Mouse (Mus musculus) liver, embryonic 12.5 days (tissue): Measurements from ENCODE around the gene Itga2b. TPM values are rescaled to one million over a fixed set of nuclear protein-coding genes. Genes with fewer than 3 reads are reported as not detected.

ENCODE experiments used
- ATAC-seq: fragments of 200-750 bp; cut with Nextera tagmentation; 2 replicates; pipeline ENCODE4 v1.8.0; 2017; ENCODE audit warnings: moderate number of reproducible peaks, mild to moderate bottlenecking, moderate library complexity
- H3K27ac ChIP-seq: fragments of 300-500 bp; sonication (generic); 2 replicates; pipeline ENCODE4 v1.5.1; 2016; ENCODE audit warnings: mild to moderate bottlenecking
- H3K27me3 ChIP-seq: fragments of 300-500 bp; sonication (generic); replicated peaks from 2 replicates; pipeline ENCODE4 v1.6.1; 2016; ENCODE audit warnings: mild to moderate bottlenecking, moderate library complexity
- H3K36me3 ChIP-seq: fragments of 300-500 bp; sonication (generic); 2 replicates; pipeline ENCODE4 v1.6.1; 2016; ENCODE audit warnings: mild to moderate bottlenecking, moderate library complexity
- H3K4me1 ChIP-seq: fragments of 300-500 bp; sonication (generic); 2 replicates; pipeline ENCODE4 v1.6.1; 2016
- H3K4me2 ChIP-seq: fragments of 300-500 bp; sonication (generic); 2 replicates; pipeline ENCODE4 v1.6.1; 2016; ENCODE audit warnings: mild to moderate bottlenecking, moderate library complexity
- H3K4me3 ChIP-seq: fragments of 300-500 bp; sonication (generic); 2 replicates; pipeline ENCODE4 v1.5.1; 2016; ENCODE audit warnings: mild to moderate bottlenecking, moderate library complexity
- H3K9ac ChIP-seq: fragments of 300-500 bp; sonication (generic); 2 replicates; pipeline ENCODE4 v1.6.1; 2016; ENCODE audit warnings: mild to moderate bottlenecking, moderate library complexity
- H3K9me3 ChIP-seq: fragments of 300-500 bp; sonication (generic); replicated peaks from 2 replicates; pipeline ENCODE4 v1.6.1; 2016; ENCODE audit warnings: mild to moderate bottlenecking, moderate library complexity
- WGBS: fragments of 180-500 bp; shearing (Covaris S2); methylation state at CpG from one replicate; pipeline ENCODE4 v1.1.7; 2016; ENCODE audit not compliant: insufficient replicate concordance; 5-methylcytosine and 5-hydroxymethylcytosine counted together
- polyA plus RNA-seq: library from polyadenylated mRNA; unstranded; fragments of >200 nt; fragmentation: Nextera tagmentation; extraction: Ambion mirVana; gene quantifications from 2 replicates; pipeline ENCODE4 v1.2.1, GENCODE M21; 2016

The Itga2b gene
- polyA plus RNA-seq, 1 experiment from 2014 or later = 88.2 TPM

DNA sequence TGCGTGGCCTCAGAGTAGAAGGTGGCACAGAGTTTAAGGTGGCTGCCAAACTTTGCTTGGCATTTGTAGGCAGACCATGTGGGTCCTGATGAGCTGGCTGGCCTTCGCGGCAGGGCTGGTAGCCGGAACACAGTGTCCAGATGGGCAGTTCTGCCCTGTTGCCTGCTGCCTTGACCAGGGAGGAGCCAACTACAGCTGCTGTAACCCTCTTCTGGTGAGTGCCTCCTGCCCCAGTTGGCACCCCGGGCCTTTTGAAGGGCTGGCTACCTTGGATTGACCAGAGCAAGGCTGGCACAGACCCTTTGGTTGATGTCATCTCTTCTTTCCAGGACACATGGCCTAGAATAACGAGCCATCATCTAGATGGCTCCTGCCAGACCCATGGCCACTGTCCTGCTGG is 37.0 kb downstream of the Itga2b start:
- Histone ChIP-seq H3K9me3 (no peaks in the 10 kb centered on the region), H3K36me3 (peaks cover 15% of the 10 kb centered on the region), H3K4me1 (peaks cover 49% of the 10 kb centered on the region), H3K27ac (peak overlapping the region; percentile 21; the same call in 1 of the 2 replicates), H3K27me3 (peaks cover 49% of the 10 kb centered on the region), H3K4me2 (peak overlapping the region; percentile 42; the same call in 1 of the 2 replicates), H3K9ac (no peak overlapping the region), H3K4me3 (no peak overlapping the region)
- WGBS = 83% methylated on average over 6 of the region's 6 CpGs
- no peak for ATAC-seq

DNA sequence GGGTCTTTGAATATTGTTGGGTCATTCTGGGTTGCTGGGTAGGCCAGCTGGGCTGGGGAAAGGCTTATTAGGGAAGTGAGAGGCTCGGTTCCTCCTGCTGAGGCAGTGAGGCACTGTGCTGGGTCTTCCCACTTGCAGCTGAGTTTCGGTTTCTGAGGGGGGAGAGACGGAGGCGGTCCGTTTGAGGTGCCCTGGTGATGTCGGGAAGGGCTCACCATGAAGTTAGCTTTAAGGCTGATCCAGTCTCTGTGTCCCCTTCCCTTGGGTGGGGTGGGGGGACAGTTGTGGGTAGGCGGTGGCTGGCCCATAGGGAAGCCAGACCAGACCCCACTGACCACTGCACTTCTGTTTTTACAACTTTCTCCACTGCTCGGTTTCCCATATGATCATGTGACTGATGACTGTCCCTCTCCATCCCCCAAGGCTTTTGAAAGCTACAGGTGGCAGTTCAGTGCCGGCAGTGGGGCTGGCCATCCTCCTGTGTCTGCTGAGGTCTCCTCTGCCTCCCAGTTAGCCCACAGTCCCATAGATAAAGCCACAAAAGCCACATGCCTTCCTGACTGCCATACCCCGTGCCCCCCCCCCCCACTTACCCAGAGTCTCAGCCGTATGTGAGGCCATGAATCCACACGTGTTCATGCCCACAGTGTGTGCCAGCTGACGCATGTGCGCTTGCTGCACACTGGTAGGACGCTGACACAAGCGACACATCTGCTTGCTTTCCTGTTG is 37.6 kb downstream of the Itga2b start:
- H3K27ac ChIP-seq = peak overlapping the region; percentile 21
- WGBS = 21% methylated on average over 16 of the region's 16 CpGs
- H3K4me2 ChIP-seq = peak overlapping the region; percentile 42
- H3K36me3 ChIP-seq = peaks cover 15% of the 10 kb centered on the region
- H3K9me3 ChIP-seq = no peaks in the 10 kb centered on the region
- no peak for ATAC-seq
- H3K9ac ChIP-seq = no peak overlapping the region
- peak overlapping the region; percentile 21 for H3K4me3 ChIP-seq
- peaks cover 43% of the 10 kb centered on the region for H3K27me3 ChIP-seq
- H3K4me1 ChIP-seq = peaks cover 43% of the 10 kb centered on the region

DNA sequence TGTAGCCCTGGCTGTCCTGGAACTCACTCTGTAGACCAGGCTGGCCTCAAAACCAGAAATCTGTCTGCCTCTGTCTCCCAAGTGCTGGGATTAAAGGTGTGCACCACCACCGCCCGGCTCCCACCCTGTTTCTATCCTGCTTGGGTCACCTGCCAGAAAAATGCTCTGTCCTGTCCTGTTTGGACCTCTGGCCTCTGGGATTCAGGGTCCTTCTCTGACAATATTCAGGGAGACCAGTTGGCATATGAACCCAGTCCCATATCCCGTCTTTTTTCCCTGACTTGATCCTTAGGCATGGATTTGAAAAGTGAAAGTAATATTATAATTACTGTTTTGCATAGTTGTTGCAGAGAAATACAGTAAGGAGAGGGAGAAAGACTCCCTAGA is 38.2 kb downstream of the Itga2b start:
- Histone ChIP-seq H3K9ac (no peak overlapping the region), H3K27ac (no peak overlapping the region; the same call in 1 of the 2 replicates), H3K36me3 (peaks cover 15% of the 10 kb centered on the region)

DNA sequence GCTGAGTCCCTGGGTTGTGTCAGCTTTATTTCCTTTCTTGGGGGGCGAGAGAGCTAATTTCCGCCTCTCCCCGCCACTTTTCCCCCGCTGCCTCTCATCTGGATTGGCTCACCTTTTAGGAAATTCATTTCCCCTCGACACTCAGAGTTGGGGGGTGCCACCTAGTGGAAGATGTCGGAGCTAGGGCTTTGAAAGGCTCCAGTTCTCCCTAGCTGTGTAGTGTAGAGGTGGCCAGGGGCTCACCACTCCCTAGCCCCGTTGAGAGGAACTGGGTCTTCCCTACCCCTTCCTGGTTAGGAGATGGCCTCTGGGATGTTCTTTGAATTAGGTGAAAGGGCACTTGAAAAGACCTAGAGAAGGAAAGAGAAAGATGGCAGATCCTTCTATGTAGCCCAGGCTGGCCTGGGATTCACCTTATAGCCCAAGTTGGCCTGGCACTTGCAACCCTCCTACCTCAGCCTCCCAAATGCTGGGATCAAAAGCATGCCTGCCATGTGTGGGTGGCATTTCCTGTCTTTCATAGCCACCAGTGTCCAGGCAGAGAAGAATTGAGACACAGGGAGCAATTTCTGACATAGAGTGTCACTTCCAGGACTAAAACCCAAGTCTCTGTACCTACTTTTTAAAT is 38.8 kb downstream of the Itga2b start:
- peak; percentile 31; the same call in 1 of the 2 replicates for ATAC-seq
- Histone ChIP-seq H3K27ac (peak overlapping the region; percentile 84), H3K27me3 (peaks cover 32% of the 10 kb centered on the region), H3K4me1 (peaks cover 41% of the 10 kb centered on the region), H3K9ac (peak overlapping the region; percentile 70), H3K4me2 (peak overlapping the region; percentile 89), H3K9me3 (no peaks in the 10 kb centered on the region), H3K4me3 (peak overlapping the region; percentile 71), H3K36me3 (peaks cover 15% of the 10 kb centered on the region)
- WGBS = 1% methylated on average over 7 of the region's 7 CpGs

More for the DNA sequence above, 38.2 kb downstream of the Itga2b start:
- peaks cover 41% of the 10 kb centered on the region for H3K4me1 ChIP-seq
- H3K4me2 ChIP-seq = peak overlapping the region; percentile 42
- H3K27me3 ChIP-seq = peaks cover 37% of the 10 kb centered on the region
- 68% methylated on average over 3 of the region's 3 CpGs for WGBS
- no peaks in the 10 kb centered on the region for H3K9me3 ChIP-seq
- no peak for ATAC-seq
- H3K4me3 ChIP-seq = peak overlapping the region; percentile 21

DNA sequence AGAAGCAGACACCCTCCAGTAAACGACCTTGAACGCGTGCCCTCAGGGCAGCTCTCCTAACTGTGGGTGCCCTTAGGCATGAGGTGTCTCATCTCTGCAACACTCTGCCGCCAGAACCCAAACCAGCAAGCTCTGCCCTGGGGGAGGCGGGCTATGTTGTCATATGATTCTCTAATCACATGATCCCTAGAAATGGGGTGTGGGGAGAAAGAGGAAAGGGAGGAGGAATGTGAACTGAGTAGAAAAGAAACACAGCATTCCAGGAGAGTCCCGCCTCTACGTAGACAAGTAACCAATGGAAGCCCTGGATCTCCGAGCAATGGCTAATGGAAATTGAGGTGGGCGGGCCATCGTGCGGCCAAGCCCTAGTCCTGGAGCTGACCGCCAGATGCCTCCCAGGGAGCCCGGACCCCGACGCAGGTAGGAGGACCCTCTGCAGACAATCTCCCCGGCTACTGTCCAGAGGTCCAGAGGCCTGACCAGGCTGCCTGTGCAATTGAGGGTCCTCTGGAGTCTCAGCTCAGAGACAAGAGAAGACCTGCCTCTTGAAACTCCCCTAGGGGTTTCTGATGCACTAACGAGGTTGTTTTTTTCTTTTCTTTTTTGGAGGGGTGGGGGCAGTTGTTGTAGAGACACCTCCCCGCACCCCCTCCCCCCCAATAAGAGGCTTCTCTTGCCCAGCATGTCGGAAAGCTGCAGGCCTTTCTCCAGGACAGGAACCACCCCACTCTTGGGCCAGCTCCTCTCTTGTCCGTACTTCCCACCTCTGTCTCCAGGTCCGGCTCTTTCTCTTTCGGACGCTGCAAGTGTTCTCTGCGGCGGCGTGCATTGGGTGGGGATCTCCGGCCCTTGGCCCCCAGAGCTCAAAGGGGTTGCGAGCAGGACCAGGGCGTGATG is 39.6 kb downstream of the Itga2b start, which contains the start of gene Grn:
TSS of gene Grn (plus strand) at position 195 of the 897 bp plus-strand sequence.
- ATAC-seq = peak; percentile 88
- peak within 1 kb of the TSS; percentile 71 for H3K4me3 ChIP-seq
- peak within 1 kb of the TSS; percentile 89 for H3K4me2 ChIP-seq
- H3K9me3 ChIP-seq = no peaks in the 10 kb centered on the region
- 1% methylated on average over 29 of the region's 29 CpGs for WGBS
- peaks cover 25% of the 10 kb centered on the region for H3K27me3 ChIP-seq
- H3K4me1 ChIP-seq = peaks cover 41% of the 10 kb centered on the region
- peaks cover 8% of the 10 kb centered on the region; the same call in 1 of the 2 replicates for H3K36me3 ChIP-seq
- peak within 1 kb of the TSS; percentile 70 for H3K9ac ChIP-seq
- H3K27ac ChIP-seq = peak within 1 kb of the TSS; percentile 84

DNA sequence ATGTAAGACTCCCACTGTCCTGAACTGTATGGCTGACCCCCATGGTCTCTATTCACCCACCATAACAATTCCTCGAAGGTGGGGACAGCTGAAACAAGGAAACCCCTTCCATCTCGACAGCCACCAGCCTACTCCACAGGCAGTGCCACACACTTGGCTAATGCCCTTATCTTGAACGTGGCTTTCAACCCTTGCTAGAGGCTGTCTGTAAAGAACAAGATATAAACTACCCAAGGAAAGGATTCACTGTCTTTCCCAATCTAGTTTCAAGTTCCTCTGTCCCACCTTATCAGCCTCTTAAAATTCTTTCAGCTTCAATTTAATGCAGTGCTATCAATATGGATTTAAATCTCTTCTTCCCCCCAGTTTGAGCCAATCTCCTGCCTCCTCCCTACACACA is 40.4 kb downstream of the Itga2b start:
- Histone ChIP-seq H3K4me1 (peaks cover 41% of the 10 kb centered on the region), H3K9me3 (no peaks in the 10 kb centered on the region), H3K4me3 (peak overlapping the region; percentile 71), H3K36me3 (no peaks in the 10 kb centered on the region), H3K27me3 (peaks cover 19% of the 10 kb centered on the region), H3K4me2 (peak overlapping the region; percentile 89), H3K27ac (0 out of 2 replicates have a peak overlapping the region, but pooled peaks have one; percentile 33), H3K9ac (peak overlapping the region; percentile 70)
- no peak for ATAC-seq
- 15% methylated on average over 3 of the region's 3 CpGs for WGBS

DNA sequence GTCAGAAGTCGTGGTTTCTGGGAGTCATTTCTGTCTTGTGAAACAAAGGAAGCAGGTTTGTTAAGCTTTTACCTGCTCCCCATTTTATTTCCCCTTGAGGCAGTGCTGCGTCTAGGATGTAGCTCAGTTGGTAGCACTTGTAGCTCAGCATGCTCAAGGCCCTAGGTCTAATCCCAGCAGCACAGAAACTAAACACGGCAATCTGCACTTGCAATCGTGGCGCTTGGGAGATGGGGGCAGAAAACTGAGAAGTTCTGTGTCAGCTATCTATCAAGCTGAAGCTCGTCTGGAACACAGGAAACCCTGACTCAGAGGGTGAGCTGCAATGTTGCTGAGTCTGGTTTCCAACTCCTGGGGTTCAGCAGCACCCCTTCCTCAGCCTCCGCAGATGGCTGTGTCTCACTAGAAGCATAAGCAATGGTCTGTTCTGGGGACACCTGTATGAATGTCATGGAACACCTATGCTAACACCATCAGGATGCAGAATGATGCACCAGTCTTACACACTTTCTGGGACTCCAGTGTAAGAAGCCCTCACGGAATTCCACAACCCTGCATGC is 40.9 kb downstream of the Itga2b start:
- no peak for ATAC-seq
- H3K36me3 ChIP-seq = no peaks in the 10 kb centered on the region
- H3K9me3 ChIP-seq = no peaks in the 10 kb centered on the region
- no peak overlapping the region for H3K4me3 ChIP-seq
- peak overlapping the region; percentile 89 for H3K4me2 ChIP-seq
- 0 out of 2 replicates have a peak overlapping the region, but pooled peaks have one; percentile 70 for H3K9ac ChIP-seq
- 36% methylated on average over 8 of the region's 8 CpGs for WGBS
- 0 out of 2 replicates have a peak overlapping the region, but pooled peaks have one; percentile 33 for H3K27ac ChIP-seq
- H3K27me3 ChIP-seq = peaks cover 23% of the 10 kb centered on the region
- H3K4me1 ChIP-seq = peaks cover 41% of the 10 kb centered on the region

DNA sequence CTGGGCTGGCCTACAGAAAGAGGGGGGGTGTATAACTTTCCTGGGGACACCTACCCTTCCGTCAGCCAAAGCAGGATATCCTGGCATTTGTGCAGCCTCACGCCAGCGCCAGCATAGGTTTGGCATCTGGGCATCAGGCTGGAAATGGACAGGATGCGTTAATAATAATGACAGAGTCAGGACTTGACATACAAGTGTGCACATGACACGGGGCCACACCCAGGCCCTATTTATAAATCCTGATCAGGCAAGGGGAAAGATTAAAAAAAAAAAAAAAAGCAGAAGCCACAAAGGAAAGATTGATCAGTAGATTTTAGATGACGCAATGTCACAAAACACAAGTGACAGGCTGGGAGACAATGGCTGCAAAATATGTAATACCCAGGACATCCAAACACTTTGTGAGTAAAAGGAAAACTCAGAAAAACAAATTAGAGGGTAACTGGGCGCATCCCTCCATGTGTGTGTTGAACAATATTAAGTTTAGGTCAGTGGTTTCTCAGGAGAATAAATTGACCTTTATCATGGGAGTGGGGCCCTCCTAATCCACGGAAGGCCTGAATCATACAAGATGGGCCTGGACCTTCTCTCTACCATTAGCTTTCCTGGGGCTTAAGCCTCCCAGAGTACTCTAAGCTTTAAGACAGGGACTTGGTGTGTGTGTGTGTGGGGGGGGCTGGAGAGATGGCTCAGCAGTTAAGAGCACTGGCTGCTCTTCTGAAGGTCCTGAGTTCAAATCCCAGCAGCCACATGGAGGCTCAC is 44.2 kb downstream of the Itga2b start:
- no peak overlapping the region for H3K4me2 ChIP-seq
- peaks cover 26% of the 10 kb centered on the region for H3K27me3 ChIP-seq
- H3K9ac ChIP-seq = no peak overlapping the region
- no peak overlapping the region for H3K27ac ChIP-seq
- no peak for ATAC-seq
- H3K4me3 ChIP-seq = no peak overlapping the region
- no peaks in the 10 kb centered on the region for H3K36me3 ChIP-seq
- H3K9me3 ChIP-seq = no peaks in the 10 kb centered on the region
- 61% methylated on average over 8 of the region's 8 CpGs for WGBS
- peaks cover 19% of the 10 kb centered on the region for H3K4me1 ChIP-seq

DNA sequence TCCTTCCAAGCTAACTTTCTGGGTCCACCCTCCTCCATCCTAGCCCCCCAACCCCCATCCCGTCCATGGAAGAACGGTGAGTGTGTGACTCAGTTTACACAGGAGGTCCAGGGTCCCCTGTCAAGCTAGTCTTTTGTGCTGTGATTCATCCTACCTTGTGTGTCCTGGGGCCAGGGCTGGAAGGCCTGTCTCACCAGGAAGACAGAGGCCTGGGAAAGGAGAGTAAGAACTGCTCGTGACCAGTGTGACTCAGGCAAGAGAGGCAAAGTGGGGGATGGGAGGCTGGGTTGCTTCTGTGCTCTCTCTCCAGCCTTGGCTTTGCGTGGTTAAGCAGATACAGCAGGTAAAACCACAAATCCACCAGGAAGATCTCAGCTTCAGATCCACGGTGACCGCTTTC is 45.3 kb downstream of the Itga2b start:
- Histone ChIP-seq H3K27ac (no peak overlapping the region), H3K9me3 (no peaks in the 10 kb centered on the region), H3K4me2 (no peak overlapping the region), H3K4me1 (peaks cover 9% of the 10 kb centered on the region), H3K9ac (no peak overlapping the region), H3K27me3 (peaks cover 34% of the 10 kb centered on the region), H3K36me3 (no peaks in the 10 kb centered on the region), H3K4me3 (no peak overlapping the region)
- ATAC-seq = no peak
- 66% methylated on average over 6 of the region's 6 CpGs for WGBS

DNA sequence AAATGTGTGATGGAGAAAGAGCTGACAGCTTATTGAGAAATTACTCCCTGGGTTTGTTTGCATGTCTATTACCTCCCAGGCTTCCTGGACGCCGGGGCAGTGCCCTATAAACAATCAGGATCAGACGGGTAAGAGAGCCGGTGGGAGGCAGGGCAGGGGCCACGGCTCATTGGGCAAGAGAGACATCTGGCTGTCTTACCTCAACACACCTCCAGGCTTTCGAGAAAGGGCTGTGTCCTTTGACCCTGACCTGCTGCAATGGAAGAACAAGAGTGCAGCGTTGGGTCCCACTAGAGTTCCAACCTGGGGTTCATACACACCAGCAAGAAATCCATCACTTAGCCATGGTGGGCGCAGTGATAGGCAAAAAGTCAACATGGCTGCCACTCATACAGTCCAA is 48.4 kb downstream of the Itga2b start:
- ATAC-seq = no peak
- Histone ChIP-seq H3K4me1 (no peaks in the 10 kb centered on the region), H3K9me3 (no peaks in the 10 kb centered on the region), H3K4me2 (no peak overlapping the region), H3K4me3 (no peak overlapping the region), H3K36me3 (no peaks in the 10 kb centered on the region), H3K27me3 (peaks cover 48% of the 10 kb centered on the region; the same call in 1 of the 2 replicates), H3K9ac (no peak overlapping the region), H3K27ac (no peak overlapping the region)
- WGBS = 51% methylated on average over 8 of the region's 8 CpGs

DNA sequence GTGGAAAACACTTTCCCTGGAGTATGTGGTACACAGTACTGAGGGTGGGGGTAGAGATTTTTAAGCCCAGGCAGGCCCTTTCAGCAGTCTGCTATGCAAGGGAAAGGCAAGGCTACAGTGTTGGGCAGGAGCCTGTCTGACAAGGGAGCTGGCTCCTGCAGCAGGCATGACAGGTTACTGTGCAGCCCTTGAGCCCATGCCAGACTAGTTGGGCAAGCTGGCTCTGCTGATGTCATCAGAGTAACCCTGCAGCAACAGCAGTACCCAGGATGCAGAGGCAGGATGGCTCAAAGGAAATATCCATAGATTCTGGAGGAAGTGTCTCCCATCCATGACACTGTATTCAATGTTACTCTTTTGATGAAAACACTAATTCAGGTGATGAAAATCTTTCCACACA is 51.0 kb downstream of the Itga2b start:
- Histone ChIP-seq H3K36me3 (no peaks in the 10 kb centered on the region), H3K4me2 (no peak overlapping the region), H3K9me3 (no peaks in the 10 kb centered on the region), H3K27ac (no peak overlapping the region), H3K9ac (no peak overlapping the region), H3K4me3 (no peak overlapping the region), H3K27me3 (peaks cover 63% of the 10 kb centered on the region), H3K4me1 (no peaks in the 10 kb centered on the region)
- no peak for ATAC-seq
